Mouse (Mus musculus) frontal cortex, adult 2 months (tissue): ENCODE data around the gene Bco2. TPM values are rescaled to one million over a fixed set of nuclear protein-coding genes. Genes with fewer than 3 reads are reported as not detected.

Source experiments
- polyA plus RNA-seq: library from polyadenylated mRNA; depleted of rRNA; stranded (reverse); fragments of >200 nt; gene quantifications from 2 replicates; pipeline ENCODE4 v1.2.3, GENCODE M21; 2012; rRNA removed

Gene Bco2
- polyA plus RNA-seq, 1 experiment = 4.0 TPM

Other genes starting within 250 kb of the Bco2 start
- gene Rpl10-ps3, start 210.2 kb downstream of the Bco2 start, polyA plus RNA-seq = 37.9 and 78.2 TPM in 2 replicates
- 0.58 and 0.90 TPM in 2 replicates for gene Plet1, start 60.7 kb downstream of the Bco2 start, polyA plus RNA-seq
- 73.9 and 76.7 TPM in 2 replicates for gene Pts, start 26.5 kb downstream of the Bco2 start, polyA plus RNA-seq
- gene Il18, start 354 bp downstream of the Bco2 start, polyA plus RNA-seq = 55.8 and 70.2 TPM in 2 replicates
- gene Tex12, start 6.1 kb upstream of the Bco2 start, polyA plus RNA-seq = not detected in 2 replicates
- 150 and 156 TPM in 2 replicates for gene Sdhd, start 48.6 kb upstream of the Bco2 start, polyA plus RNA-seq
- 400 and 414 TPM in 2 replicates for gene Timm8b, start 48.7 kb upstream of the Bco2 start, polyA plus RNA-seq
- gene Pih1d2, start 62.1 kb upstream of the Bco2 start, polyA plus RNA-seq = 3.6 and 5.3 TPM in 2 replicates
- gene Nkapd1, start 62.3 kb upstream of the Bco2 start, polyA plus RNA-seq = 14.0 and 15.0 TPM in 2 replicates
- gene Dlat, start 104.6 kb upstream of the Bco2 start, polyA plus RNA-seq = 39.1 and 54.1 TPM in 2 replicates
- 35.7 and 41.8 TPM in 2 replicates for gene Dixdc1, start 184.3 kb upstream of the Bco2 start, polyA plus RNA-seq
- gene 2310030G06Rik, start 191.4 kb upstream of the Bco2 start, polyA plus RNA-seq = 3.3 and 3.8 TPM in 2 replicates
- 141 and 186 TPM in 2 replicates for gene Cryab, start 196.1 kb upstream of the Bco2 start, polyA plus RNA-seq
- gene Hspb2, start 197.2 kb upstream of the Bco2 start, polyA plus RNA-seq = 2.2 and 2.6 TPM in 2 replicates
- 5.5 and 6.2 TPM in 2 replicates for gene Fdxacb1, start 213.1 kb upstream of the Bco2 start, polyA plus RNA-seq
- 22.5 and 23.5 TPM in 2 replicates for gene Alg9, start 219.8 kb upstream of the Bco2 start, polyA plus RNA-seq
- 80.4 and 90.8 TPM in 2 replicates for gene 1110032A03Rik, start 220.3 kb upstream of the Bco2 start, polyA plus RNA-seq